Mouse (Mus musculus): ENCODE results near the gene Mecom. TPM values are rescaled to one million over a fixed set of nuclear protein-coding genes. Genes with fewer than 3 reads are reported as not detected.

Gene Mecom
- polyA plus RNA-seq, 1 experiment from 2014 or later = 22.4 TPM

- Histone ChIP-seq H3K9me3 (ENCODE audit: low read length) (no peaks in the 10 kb centered on the region), H3K4me1 (ENCODE audit: insufficient read depth, low read depth, low read length) (no peaks in the 10 kb centered on the region), H3K36me3 (ENCODE audit: insufficient read depth, low read length) (no peaks in the 10 kb centered on the region), H3K9ac (replicated peaks; ENCODE audit: low read depth) (no peak overlapping the region), H3K4me2 (replicated peaks; ENCODE audit: low read depth, low read length) (no peak overlapping the region), H3K27me3 (replicated peaks; ENCODE audit: insufficient read depth, low read length) (no peaks in the 10 kb centered on the region), H3K27ac (ENCODE audit: low read length) (no peak overlapping the region), H3K4me3 (ENCODE audit: low read depth, low read length) (no peak overlapping the region)
- ATAC-seq (no peak), DNase-seq (ENCODE audit: low spot score) (no peak)
- no peak for TF ChIP-seq EP300 (IDR thresholded peaks at IDR 0.05)
- TF ChIP-seq CTCF (IDR thresholded peaks at IDR 0.05) = no peak
- 69% methylated on average over 3 of the region's 3 CpGs for WGBS
These were observed 414.8 kb downstream of the Mecom start for GRCm38 (mm10) chr3:30132981-30133380.

- ATAC-seq (no peak), DNase-seq (ENCODE audit: low spot score) (no peak)
- no peaks in the 10 kb centered on the region for H3K9me3 ChIP-seq (ENCODE audit: low read length)
- TF ChIP-seq EP300 (IDR thresholded peaks at IDR 0.05) = no peak
- no peak for TF ChIP-seq CTCF (IDR thresholded peaks at IDR 0.05)
- no peak overlapping the region for H3K27ac ChIP-seq (ENCODE audit: low read length)
- WGBS = 40% methylated on average over 2 of the region's 2 CpGs
- H3K9ac ChIP-seq (replicated peaks; ENCODE audit: low read depth) = no peak overlapping the region
- H3K4me1 ChIP-seq (ENCODE audit: insufficient read depth, low read depth, low read length) = no peaks in the 10 kb centered on the region
- H3K4me2 ChIP-seq (replicated peaks; ENCODE audit: low read depth, low read length) = no peak overlapping the region
- H3K4me3 ChIP-seq (ENCODE audit: low read depth, low read length) = no peak overlapping the region
- no peaks in the 10 kb centered on the region for H3K27me3 ChIP-seq (replicated peaks; ENCODE audit: insufficient read depth, low read length)
- H3K36me3 ChIP-seq (ENCODE audit: insufficient read depth, low read length) = no peaks in the 10 kb centered on the region
These were observed 415.4 kb downstream of the Mecom start for GRCm38 (mm10) chr3:30132370-30132769.

- no peak overlapping the region for H3K4me2 ChIP-seq (replicated peaks; ENCODE audit: low read depth, low read length)
- DNase-seq (ENCODE audit: low spot score) = peak; percentile 38
- H3K9ac ChIP-seq (replicated peaks; ENCODE audit: low read depth) = no peak overlapping the region
- no peaks in the 10 kb centered on the region for H3K4me1 ChIP-seq (ENCODE audit: insufficient read depth, low read depth, low read length)
- H3K27me3 ChIP-seq (replicated peaks; ENCODE audit: insufficient read depth, low read length) = no peaks in the 10 kb centered on the region
- no peaks in the 10 kb centered on the region for H3K9me3 ChIP-seq (ENCODE audit: low read length)
- no peak for TF ChIP-seq EP300 (IDR thresholded peaks at IDR 0.05)
- TF ChIP-seq CTCF (IDR thresholded peaks at IDR 0.05) = no peak
- H3K36me3 ChIP-seq (ENCODE audit: insufficient read depth, low read length) = no peaks in the 10 kb centered on the region
- 20% methylated on average over 4 of the region's 4 CpGs for WGBS
- ATAC-seq = no peak
- no peak overlapping the region for H3K4me3 ChIP-seq (ENCODE audit: low read depth, low read length)
- no peak overlapping the region for H3K27ac ChIP-seq (ENCODE audit: low read length)
These were observed 417.3 kb downstream of the Mecom start for GRCm38 (mm10) chr3:30130495-30130894.

GRCm38 (mm10) chr3:30122618-30123017, 425.2 kb downstream of the Mecom start:
- ATAC-seq (no peak), DNase-seq (ENCODE audit: low spot score) (no peak)
- Histone ChIP-seq H3K4me2 (replicated peaks; ENCODE audit: low read depth, low read length) (no peak overlapping the region), H3K9ac (replicated peaks; ENCODE audit: low read depth) (no peak overlapping the region), H3K36me3 (ENCODE audit: insufficient read depth, low read length) (no peaks in the 10 kb centered on the region), H3K9me3 (ENCODE audit: low read length) (no peaks in the 10 kb centered on the region), H3K27ac (ENCODE audit: low read length) (no peak overlapping the region), H3K4me1 (ENCODE audit: insufficient read depth, low read depth, low read length) (no peaks in the 10 kb centered on the region), H3K4me3 (ENCODE audit: low read depth, low read length) (no peak overlapping the region), H3K27me3 (replicated peaks; ENCODE audit: insufficient read depth, low read length) (no peaks in the 10 kb centered on the region)
- 91% methylated on average over 3 of the region's 3 CpGs for WGBS
- TF ChIP-seq EP300 (IDR thresholded peaks at IDR 0.05) (no peak), CTCF (IDR thresholded peaks at IDR 0.05) (no peak)

GRCm38 (mm10) chr3:30120790-30121512, 426.9 kb downstream of the Mecom start:
- ATAC-seq = no peak
- no peak for DNase-seq (ENCODE audit: low spot score)
- Histone ChIP-seq H3K9me3 (ENCODE audit: low read length) (no peaks in the 10 kb centered on the region), H3K27ac (ENCODE audit: low read length) (no peak overlapping the region), H3K9ac (replicated peaks; ENCODE audit: low read depth) (no peak overlapping the region), H3K4me3 (ENCODE audit: low read depth, low read length) (no peak overlapping the region), H3K27me3 (replicated peaks; ENCODE audit: insufficient read depth, low read length) (no peaks in the 10 kb centered on the region), H3K4me1 (ENCODE audit: insufficient read depth, low read depth, low read length) (no peaks in the 10 kb centered on the region), H3K4me2 (replicated peaks; ENCODE audit: low read depth, low read length) (no peak overlapping the region), H3K36me3 (ENCODE audit: insufficient read depth, low read length) (no peaks in the 10 kb centered on the region)
- 74% methylated on average over 8 of the region's 8 CpGs for WGBS
- TF ChIP-seq CTCF (IDR thresholded peaks at IDR 0.05) (no peak), EP300 (IDR thresholded peaks at IDR 0.05) (no peak)

GRCm38 (mm10) chr3:30118594-30119297, 429.1 kb downstream of the Mecom start:
- WGBS = 62% methylated on average over 7 of the region's 7 CpGs
- no peak overlapping the region for H3K4me3 ChIP-seq (ENCODE audit: low read depth, low read length)
- no peaks in the 10 kb centered on the region for H3K27me3 ChIP-seq (replicated peaks; ENCODE audit: insufficient read depth, low read length)
- peak; percentile 88 for ATAC-seq
- no peak overlapping the region for H3K9ac ChIP-seq (replicated peaks; ENCODE audit: low read depth)
- no peaks in the 10 kb centered on the region for H3K36me3 ChIP-seq (ENCODE audit: insufficient read depth, low read length)
- H3K9me3 ChIP-seq (ENCODE audit: low read length) = no peaks in the 10 kb centered on the region
- H3K4me1 ChIP-seq (ENCODE audit: insufficient read depth, low read depth, low read length) = no peaks in the 10 kb centered on the region
- TF ChIP-seq CTCF (IDR thresholded peaks at IDR 0.05) (no peak), EP300 (IDR thresholded peaks at IDR 0.05) (peak; percentile 10; the same call in 1 of the 2 replicates)
- DNase-seq (ENCODE audit: low spot score) = peak; percentile 74
- no peak overlapping the region for H3K27ac ChIP-seq (ENCODE audit: low read length)
- H3K4me2 ChIP-seq (replicated peaks; ENCODE audit: low read depth, low read length) = no peak overlapping the region
